Mouse (Mus musculus): ENCODE measurements around the gene Gtf2i.

Gtf2i gene

DNA sequence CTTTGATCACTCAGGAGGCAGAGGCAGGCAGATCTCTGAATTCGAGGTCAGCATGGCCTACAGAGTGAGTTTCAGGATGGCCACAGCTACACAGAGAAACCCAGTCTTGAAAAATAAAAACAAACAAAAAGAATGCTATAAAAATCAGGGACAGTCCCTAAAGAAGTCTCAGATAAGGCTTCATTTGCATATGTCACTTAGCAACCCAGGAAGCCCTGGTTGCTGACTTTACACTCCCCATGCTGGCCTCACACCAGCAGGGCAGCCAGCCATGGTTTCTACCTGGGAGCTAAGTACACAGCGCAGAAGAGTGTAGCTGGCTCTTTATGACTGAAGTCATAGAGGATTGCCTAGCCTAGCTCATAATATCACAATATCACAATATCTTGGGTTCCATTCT lies 15.5 kb upstream of the Gtf2i start:
- ChIA-PET POLR2A (interaction anchor here in 3 of 4 experiments (0.7 to 3.2 kb wide), 16 partner anchors 9 to 211 kb away, joined by 3 to 19 read pairs (median 4); partner anchors contain the start of genes Gtf2i (in 1 of the 3) and Gtf2ird2 (in 1 of the 3)), CTCF (no interaction called here)

DNA sequence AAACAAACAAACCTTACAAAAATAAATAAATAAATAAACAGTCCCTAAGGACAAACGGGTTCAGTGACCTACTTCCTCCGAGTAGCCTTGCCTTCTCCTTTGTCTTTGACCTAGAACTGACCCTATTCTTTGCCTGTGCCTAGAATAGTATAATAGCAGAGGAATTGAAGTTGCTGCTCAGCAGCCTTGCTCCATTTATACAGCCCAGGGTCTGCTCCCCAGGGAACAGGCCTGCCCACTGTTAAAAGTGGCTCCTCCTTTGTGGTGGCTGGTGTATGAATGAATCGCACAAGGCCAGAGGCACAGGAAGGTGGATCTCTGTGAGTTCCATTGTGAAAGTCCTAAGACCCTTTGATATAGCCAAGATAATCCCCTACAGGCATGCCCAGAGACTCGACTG lies 14.8 kb upstream of the Gtf2i start:
- CTCF ChIA-PET, result no interaction called here
- POLR2A ChIA-PET, result interaction anchor here in 2 of 4 experiments (1.4 to 2.2 kb wide), 3 partner anchors 10 to 21 kb away, joined by 5 to 13 read pairs (median 6); no protein-coding TSS in a partner anchor

DNA sequence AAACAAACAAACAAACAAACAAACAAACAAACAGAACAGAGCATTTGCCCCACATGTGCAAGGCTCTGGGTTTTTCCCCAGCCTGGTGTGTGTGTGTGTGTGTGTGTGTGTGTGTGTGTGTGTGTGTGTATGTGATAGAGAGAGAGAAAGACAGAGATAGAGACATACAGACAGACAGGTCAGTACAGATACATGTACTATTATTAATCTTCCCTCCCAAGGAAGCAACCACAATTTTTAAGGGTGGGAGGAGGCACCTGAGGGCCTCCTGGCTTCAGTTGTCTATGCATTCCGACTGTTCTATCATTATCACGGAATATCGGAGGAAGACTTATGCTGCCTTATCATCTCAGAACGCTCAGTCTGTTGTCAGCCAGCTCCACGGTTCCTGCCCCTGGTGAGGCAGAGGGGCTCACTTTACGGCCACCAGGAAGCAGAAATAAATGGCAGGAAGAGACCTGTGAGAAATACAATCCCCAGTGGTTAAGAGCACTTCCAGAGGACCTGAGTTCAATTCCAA lies 14.0 kb upstream of the Gtf2i start:
- POLR2A ChIA-PET, result interaction anchor here in 2 of 4 experiments (0.5 to 0.6 kb wide), 2 partner anchors 14 to 618 kb away, joined by 3 to 4 read pairs; partner anchors contain the start of genes Cldn4 (in 1 of the 2) and Gtf2i (in 1 of the 2)
- CTCF ChIA-PET, result no interaction called here

DNA sequence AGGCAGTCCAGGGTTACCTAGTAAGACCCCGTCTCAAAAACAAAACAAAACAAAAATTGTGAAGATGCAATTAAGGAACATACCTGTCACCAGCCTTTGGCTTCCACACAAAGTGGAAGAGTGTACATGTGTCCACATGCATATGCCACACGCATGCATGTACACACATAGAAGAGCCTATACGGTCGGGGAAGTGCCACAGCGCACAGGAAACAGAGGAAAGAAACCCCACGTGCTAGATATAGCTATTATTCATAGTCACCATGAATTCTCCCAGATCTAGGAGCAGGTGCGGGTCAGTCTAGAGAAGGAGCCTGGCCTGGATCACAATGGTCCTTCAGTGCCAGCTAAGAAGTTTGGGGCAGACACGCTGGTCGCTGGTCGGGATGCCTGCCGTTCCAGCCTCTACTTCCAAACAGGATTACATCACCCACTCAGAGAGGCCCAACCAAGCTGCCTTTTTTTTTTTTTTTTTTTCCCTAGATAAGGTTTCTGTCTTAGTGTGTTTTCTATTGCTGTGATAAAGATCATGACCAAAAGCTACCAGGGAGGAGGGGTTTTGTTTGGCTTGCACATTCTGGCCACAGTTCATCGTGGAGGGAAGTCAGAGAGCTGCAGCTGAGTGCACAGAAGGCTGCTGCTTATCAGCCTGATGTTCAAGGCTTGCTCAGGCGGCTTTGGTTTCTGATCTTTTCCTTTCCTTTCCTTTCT lies 11.5 kb upstream of the Gtf2i start:
- ChIA-PET CTCF (interaction anchor here in 3 of 4 experiments (0.5 to 1.4 kb wide), 7 partner anchors 14 to 411 kb away, joined by 3 to 5 read pairs (median 3); no protein-coding TSS in a partner anchor), POLR2A (interaction anchor here (0.5 to 3.0 kb wide), 36 partner anchors 8 to 563 kb away, joined by 3 to 18 read pairs (median 4); partner anchors contain the start of gene Gtf2i (in 3 of the 4))

DNA sequence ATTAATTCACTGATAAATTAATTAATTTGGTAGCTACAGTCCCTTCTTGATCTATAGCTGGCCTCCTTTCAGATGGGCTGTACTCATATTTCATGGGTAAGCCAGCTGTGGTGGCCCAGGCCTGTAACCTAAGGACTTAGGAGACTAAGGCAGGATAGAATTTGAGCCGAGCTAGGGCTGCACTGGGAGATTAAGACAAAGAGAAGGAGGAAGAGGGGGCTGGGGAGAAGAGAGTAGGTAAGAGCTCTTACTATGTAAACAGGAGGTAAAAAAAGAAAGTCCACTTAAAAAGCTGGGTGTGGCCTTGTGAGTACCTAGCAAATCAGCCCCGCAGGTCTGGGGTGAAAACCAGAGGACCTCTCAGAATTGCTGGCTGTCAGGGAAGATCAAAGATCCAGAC lies 9.3 kb upstream of the Gtf2i start:
- ChIA-PET POLR2A (interaction anchor here in 3 of 4 experiments (0.5 to 2.8 kb wide), 23 partner anchors 9 to 316 kb away, joined by 3 to 29 read pairs (median 4); partner anchors contain the start of gene Gtf2i (in 2 of the 3)), CTCF (interaction anchor here (0.5 to 0.9 kb wide), 6 partner anchors 9 to 168 kb away, joined by 3 to 10 read pairs (median 6); partner anchors contain the start of gene Gtf2i (in 1 of the 4))

DNA sequence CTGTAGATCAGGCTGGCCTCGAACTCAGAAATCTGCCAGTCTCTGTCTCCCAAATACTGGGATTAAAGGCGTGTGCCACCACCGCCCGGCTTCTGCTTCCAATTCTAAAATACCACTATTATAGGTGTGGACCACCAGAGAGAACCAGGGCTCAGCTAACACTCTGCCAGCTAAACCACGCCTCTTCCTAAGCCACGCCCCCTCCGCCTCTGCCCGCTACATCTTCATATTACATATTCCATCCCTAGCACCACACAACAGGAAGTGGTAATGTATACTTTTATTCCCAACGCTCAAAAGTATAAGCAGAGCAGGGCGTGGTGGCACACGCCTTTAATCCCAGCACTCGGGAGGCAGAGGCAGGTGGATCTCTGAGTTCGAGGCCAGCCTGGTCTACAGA lies 8.8 kb upstream of the Gtf2i start:
- ChIA-PET CTCF (interaction anchor here in 2 of 4 experiments (0.7 to 0.9 kb wide), 2 partner anchors 10 to 150 kb away, joined by 3 to 4 read pairs; no protein-coding TSS in a partner anchor), POLR2A (interaction anchor here (0.6 to 2.8 kb wide), 22 partner anchors 8 to 316 kb away, joined by 3 to 29 read pairs (median 4); partner anchors contain the start of gene Gtf2i (in 2 of the 4))

DNA sequence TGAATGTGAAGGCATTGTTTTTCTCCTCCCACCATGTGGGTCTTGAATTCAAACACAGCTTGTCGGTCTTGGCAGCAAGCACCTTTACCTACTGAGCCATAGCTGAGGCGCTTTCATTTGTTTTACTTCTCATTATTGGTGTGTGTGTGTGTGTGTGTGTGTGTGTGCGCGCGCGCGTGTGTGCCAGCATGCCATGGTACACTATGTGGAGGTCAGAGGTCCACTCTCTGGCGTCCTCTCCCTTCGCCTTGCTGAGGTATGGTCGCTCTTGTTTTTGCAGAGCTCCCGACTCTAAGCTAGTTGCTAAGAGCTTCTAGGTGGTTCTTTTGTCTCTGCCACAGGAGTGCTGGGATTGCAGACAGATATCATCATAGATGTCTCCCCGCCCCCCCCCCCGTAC lies 7.8 kb upstream of the Gtf2i start:
- ChIA-PET CTCF (interaction anchor here in 2 of 4 experiments (0.5 to 1.3 kb wide), 5 partner anchors 18 to 259 kb away, joined by 3 to 4 read pairs (median 3); no protein-coding TSS in a partner anchor), POLR2A (interaction anchor here (0.6 to 2.8 kb wide), 19 partner anchors 8 to 686 kb away, joined by 3 to 29 read pairs (median 4); partner anchors contain the start of gene Gtf2i (in 1 of the 4))

DNA sequence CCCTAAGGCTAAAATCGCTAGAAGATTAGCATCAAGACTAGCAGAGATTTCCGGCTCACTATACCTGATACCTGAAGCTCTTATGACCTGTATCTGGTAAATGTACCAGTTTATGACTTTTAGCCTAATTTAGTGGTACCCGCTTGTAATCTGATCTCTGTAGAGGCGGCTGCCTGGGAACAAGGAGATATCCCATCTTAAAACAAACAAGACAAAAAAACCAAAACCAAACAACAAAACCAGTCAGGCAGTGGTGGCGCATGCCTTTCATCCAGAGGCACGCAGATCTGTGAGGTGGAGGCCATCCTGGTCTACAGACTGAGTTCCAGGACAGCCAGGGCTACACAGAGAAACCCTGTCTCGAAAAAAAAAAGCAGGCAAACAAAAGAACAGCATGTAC lies 7.1 kb upstream of the Gtf2i start:
- ChIA-PET POLR2A (interaction anchor here in 2 of 4 experiments (0.6 to 2.8 kb wide), 8 partner anchors 9 to 148 kb away, joined by 3 to 21 read pairs (median 3); no protein-coding TSS in a partner anchor), CTCF (interaction anchor here in 2 of 4 experiments (0.6 to 1.3 kb wide), 2 partner anchors 15 to 18 kb away, joined by 3 to 4 read pairs; no protein-coding TSS in a partner anchor)

DNA sequence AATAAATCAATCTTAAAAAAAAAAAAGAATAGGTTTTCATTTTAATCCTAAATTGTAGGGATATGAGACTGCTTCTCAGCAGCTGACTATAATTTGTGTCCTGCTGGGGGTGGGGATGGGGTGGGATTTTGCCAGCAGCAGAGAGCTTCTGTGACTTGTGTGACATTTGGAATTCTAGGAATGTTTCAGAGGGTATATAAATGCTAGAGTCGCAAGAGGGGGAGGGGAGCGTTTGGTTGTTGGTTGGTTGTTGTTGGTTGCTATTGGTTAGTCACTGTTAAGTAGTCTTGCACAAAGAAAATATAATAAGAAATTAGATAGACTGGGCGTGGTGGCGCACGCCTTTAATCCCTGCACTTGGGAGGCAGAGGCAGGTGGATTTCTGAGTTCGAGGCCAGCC lies 4.3 kb upstream of the Gtf2i start:
- ChIA-PET POLR2A (interaction anchor here in 3 of 4 experiments (0.7 to 1.8 kb wide), 7 partner anchors 12 to 1766 kb away, joined by 3 to 5 read pairs (median 3); no protein-coding TSS in a partner anchor), CTCF (interaction anchor here in 2 of 4 experiments (0.7 to 0.8 kb wide), 2 partner anchors 22 to 1683 kb away, joined by 3 to 4 read pairs; no protein-coding TSS in a partner anchor)

DNA sequence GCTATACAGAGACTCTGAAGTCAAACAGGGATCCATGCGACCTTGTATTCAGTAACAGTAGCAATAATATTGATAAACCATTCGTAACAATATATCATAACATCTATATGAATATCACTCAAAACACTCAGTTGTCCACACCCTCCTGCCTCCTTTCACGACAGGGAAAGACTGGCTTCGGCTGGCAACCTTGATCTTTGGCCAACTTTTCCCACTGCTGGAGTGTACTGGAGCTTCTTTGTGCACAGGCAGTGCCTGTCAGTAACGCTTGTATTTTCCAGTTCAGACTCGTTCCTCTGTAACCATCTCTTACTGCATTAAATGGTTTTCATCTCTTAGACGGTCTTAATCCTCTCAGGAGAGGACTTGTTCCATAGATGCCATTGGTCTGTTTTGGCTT lies 2.2 kb upstream of the Gtf2i start:
- POLR2A ChIA-PET, result interaction anchor here (0.5 to 1.8 kb wide), 6 partner anchors 9 to 1404 kb away, joined by 3 to 6 read pairs (median 3); no protein-coding TSS in a partner anchor
- CTCF ChIA-PET, result interaction anchor here in 2 of 4 experiments (0.6 kb wide), 2 partner anchors 97 to 128 kb away, joined by 3 to 4 read pairs; no protein-coding TSS in a partner anchor

DNA sequence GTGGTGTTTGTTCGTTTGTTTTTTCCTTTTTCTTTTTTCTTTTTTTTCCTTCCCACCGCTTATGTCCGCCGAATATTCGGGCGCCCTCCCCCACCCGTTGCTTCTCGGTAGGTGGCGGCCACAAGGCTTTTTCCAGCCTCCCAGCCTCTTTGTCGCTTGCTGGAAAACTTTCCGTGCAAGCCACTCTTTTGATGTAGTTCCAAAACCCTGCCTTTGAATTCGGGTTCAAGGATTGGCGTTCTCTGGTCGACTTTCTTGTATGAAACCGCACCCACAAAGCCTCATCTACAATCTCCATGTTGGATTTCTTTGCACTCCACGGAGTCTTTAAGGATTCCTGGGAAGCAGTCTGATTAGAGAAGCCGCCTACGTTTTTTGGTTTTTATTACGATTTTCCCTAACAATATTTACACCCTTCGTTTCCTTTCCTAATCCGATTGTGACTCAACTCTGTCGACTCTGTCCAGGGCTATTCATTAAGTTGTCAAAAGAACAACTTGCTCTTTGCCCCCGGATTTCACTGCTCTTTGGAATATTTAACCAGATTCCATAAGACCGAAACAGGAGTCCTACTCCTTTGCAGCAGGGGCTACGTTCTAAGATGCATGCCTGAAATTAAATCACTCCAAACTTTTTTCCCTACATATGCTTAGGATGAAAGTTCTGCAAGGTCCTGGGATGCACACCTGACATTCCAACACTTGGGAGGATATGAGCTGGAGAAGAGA lies 1.2 kb upstream of the Gtf2i start:
- POLR2A ChIA-PET, result interaction anchor here (0.5 to 4.9 kb wide), 29 partner anchors 8 to 1405 kb away, joined by 3 to 43 read pairs (median 6); no protein-coding TSS in a partner anchor
- CTCF ChIA-PET, result interaction anchor here in 2 of 4 experiments (1.2 to 1.6 kb wide), 2 partner anchors 24 kb away, joined by 4 read pairs; no protein-coding TSS in a partner anchor

DNA sequence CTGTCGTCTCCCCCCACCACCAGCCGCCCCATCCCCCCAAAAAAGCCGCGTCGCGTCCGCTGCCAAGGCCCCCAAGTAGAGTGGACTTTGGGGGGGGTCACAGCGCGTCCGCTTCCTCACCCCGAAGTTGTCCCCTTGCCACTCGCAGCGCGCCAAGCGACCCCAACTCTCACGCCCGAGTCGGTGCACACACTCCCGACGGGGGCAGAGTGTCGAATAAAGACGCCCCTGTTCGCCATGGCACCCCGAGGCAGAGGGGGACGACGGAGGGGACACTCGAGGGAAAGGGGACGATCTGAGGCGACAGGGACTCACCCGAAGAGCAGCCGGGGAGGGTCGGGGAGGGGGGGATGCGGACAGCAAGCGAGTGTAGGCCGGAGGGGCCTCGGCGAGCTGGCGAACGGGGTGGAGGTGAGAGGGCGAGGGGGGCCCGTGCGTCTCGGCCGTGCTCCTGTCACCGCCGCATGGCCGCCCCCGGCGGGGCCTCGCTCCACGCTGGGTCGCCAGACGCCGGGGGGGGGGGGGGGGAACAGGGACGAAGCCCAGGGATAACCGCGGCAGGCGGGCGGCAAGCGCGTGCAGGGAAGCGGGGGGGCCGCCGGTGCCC lies 389 bp downstream of the Gtf2i start:
- POLR2A ChIA-PET, result interaction anchor here (0.6 to 8.0 kb wide), 62 partner anchors 8 to 375 kb away, joined by 3 to 64 read pairs (median 5); partner anchors contain the start of genes Gtf2ird2 (in 1 of the 4) and Limk1 (in 1 of the 4)
- CTCF ChIA-PET, result interaction anchor here (0.6 to 2.1 kb wide), 11 partner anchors 10 to 251 kb away, joined by 3 to 15 read pairs (median 4); no protein-coding TSS in a partner anchor

DNA sequence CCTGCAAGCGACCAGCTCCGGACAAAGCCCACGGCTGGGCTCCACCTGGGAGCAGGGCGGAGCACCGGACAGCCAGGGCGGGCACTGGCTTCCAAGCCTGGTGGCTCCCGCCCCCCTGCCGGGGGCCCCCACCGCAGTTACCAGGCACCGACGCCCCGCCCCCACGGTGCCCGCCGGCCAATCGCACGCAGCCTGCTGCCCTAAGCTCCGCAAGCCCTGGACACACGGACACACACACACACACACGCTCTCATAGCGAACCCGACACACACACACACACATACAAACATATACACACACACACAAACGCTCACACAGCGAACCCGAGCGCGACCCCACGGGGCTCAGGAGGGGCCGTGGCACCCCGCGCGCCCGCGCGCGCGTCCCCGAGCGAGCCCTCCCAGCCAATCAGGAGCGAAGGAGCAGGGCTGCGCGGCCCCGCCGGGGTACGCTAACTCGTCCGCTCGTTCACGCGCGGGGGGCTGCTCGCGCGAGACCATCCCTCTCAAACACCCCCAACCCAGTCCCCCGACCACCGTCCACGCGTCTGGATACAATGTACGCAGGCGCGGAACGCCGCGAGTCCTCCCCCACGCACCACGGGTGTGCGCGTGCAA lies 1.0 kb downstream of the Gtf2i start:
- CTCF ChIA-PET, result interaction anchor here (0.5 to 2.1 kb wide), 12 partner anchors 10 to 1988 kb away, joined by 3 to 6 read pairs (median 3); no protein-coding TSS in a partner anchor
- POLR2A ChIA-PET, result interaction anchor here (0.5 to 8.0 kb wide), 60 partner anchors 9 to 695 kb away, joined by 3 to 64 read pairs (median 6); partner anchors contain the start of genes Abhd11 (in 1 of the 4), Cldn4 (in 1 of the 4), Gtf2ird2 (in 1 of the 4) and Limk1 (in 1 of the 4)

DNA sequence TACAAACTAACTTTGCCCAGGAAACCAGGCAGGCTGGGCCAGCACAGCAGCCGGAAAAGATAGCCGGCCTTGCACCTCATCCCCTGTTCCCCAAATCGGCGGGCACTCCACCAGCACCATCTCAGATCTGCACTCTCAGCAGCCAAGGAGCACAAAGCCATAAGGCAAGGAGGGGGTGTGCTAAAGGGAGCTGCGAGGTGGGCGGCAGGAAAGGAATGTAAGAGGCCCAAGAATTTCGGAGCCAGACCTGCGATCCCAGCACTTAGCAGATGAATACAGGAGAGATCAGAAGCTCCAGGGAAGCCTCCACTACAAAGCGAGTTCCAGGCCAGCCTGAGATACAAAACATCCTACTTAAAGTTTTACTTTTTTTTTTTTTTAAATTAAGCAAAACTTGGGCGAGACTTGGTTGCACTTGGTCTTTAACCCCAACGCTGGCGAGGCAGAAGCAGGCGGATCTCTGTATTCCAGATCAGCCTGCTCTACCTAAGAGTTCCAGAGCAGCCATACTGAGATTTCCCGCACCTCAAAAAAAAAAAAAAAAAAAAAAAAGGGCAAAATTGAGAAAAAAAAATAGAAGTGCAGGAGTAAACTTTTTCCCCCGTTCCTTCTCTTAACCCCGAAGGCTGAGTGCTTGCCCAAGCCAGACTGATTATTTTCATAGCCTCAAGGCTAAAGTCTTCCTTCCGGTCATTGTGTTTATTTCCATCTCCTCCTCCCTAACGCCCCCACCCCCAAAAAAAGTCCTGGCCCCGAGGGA lies 1.7 kb downstream of the Gtf2i start:
- ChIA-PET CTCF (interaction anchor here (0.5 to 2.1 kb wide), 16 partner anchors 11 to 1987 kb away, joined by 3 to 9 read pairs (median 3); no protein-coding TSS in a partner anchor), POLR2A (interaction anchor here (0.5 to 8.0 kb wide), 72 partner anchors 9 to 841 kb away, joined by 3 to 64 read pairs (median 5); partner anchors contain the start of genes Abhd11 (in 1 of the 4), Cldn4 (in 1 of the 4), Gtf2ird2 (in 1 of the 4) and Limk1 (in 1 of the 4))

DNA sequence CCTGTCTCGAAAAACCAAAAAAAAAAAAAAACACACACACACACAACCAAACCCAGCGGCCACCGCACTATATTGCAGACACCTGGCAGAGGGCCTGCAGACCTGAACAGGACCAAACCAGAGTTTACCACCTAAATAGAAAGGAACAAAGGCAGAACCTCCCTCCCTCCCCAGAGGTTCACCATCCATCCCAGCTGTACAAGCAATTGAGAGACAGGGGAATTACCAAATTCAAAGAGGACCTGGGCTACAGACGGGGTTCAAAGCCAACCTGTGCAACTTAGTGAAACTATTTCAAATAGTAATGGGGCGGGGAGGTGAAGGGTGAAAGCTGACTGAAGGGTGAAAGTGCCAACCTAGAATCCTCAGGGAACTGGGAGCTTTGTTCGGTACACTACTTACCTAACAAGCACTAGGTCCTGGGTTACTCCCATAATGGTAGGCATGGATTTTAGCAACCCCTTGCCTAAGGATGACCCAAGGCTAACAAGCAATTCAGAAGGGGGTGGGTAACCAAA lies 2.6 kb downstream of the Gtf2i start:
- POLR2A ChIA-PET, result interaction anchor here (0.5 to 8.0 kb wide), 44 partner anchors 8 to 697 kb away, joined by 3 to 64 read pairs (median 5); partner anchors contain the start of genes Gtf2ird2 (in 2 of the 4) and Abhd11 (in 1 of the 4)
- CTCF ChIA-PET, result interaction anchor here in 3 of 4 experiments (0.6 to 2.1 kb wide), 8 partner anchors 12 to 339 kb away, joined by 3 to 6 read pairs (median 3); no protein-coding TSS in a partner anchor

Measured in embryonic stem cell, embryonic (primary cell).